Mouse (Mus musculus) right cerebral cortex, postnatal 14 days (tissue): ENCODE measurements around the gene Bub1.

ENCODE experiments used
- DNase-seq: peaks from one replicate; pipeline ENCODE4 v3.0.0; 2022

Gene Bub1

GRCm38 (mm10) chr2:127831401-127832102, at the start of gene Bub1:
Bub1 (minus strand) TSS chr2:127831865.
- DNase-seq: peak; percentile 98

DNA sequence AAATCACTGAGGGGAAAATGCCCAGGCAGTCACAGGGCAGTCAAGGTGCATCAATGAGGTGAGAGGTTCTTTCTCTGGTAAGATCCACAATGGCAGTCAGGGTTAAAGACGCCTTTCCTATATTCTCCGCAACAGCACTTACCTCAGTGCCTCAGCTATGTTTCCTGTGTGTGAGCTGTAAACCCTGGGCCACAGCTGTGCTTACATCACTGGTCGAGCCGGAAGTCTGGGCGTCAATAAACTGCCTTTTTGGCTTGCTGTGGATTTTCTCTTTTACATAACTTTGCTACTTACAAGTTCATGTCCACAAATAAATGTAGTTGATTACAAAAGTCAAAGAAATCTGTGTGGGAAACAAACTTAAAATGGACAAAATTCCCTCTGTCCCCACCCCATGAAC, 49.4 kb upstream of the Bub1 start:
- no peak for DNase-seq

- DNase-seq: no peak
Observed at GRCm38 (mm10) chr2:127864381-127864780, 32.7 kb upstream of the Bub1 start.

DNA sequence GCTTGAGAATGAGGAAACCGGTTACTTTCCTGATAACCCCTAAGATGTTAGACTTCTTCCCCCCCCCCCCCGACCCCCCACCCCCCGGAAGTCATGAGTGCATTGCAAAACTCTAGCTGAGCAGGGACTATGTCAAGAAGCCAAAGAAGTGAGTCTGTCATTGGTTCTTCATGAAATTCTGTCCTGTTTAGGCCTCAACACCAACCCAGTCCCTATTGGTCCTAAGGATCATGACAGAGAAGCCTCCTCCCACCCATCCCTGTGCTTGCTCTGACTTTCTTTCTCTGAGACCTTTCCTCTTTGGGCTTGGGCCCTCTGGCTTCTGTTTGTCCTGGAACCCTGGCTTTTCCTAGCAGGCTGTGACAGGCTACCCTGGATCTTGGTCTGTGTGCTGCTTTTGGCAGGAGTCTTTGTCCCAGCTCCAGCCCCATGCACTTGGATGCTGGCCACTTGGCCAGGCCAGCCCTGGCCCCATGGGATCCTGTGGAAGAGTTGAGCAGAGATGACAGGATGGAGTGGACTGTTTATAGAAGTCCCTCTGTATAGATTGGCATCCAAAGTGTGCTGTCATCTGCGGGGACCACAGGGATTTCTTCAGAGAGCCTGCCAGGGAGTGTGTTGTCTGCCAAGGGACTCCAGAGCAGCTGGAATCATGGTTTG, 22.8 kb upstream of the Bub1 start:
- DNase-seq: peak; percentile 10

- DNase-seq: no peak
Observed at GRCm38 (mm10) chr2:127850371-127850770, 18.7 kb upstream of the Bub1 start.

DNA sequence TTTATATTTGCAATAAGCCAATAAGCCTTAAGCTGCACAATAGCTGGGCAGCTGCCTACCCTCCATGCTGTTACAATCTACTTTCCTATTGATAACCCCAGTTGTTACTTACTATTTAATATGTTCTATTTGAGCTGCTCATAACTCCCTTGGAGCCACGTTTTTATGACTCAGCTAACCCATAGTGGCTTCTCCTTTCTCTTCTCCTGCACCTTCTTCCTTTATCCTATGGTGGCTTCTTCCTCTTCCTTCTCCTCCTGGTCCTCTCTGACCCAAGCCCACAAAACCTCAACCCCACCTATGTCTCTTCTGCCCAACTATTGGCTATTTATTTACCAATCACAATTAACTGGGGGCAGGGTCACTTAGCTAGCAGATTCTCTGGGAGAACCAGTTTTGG, 14.9 kb upstream of the Bub1 start:
- no peak for DNase-seq

DNA sequence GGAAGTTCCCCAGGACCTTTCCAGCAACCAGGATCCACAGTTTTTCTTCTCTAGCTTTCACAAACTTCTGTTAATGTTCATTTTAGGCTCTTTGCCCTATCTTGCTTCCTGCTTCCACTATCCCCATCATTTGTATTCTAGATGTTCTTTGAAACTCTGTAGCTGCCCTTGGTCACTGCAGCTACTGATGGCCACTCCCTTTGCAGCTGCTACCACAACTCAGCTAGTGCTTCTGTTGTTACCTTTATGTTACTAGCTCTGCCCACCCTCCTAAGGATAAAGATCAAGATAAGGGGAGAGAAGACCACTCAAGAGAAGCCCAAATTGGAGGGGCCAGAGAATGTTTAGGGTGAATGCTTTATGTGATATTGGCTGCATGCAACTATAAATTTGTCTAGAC, 14.3 kb upstream of the Bub1 start:
- no peak for DNase-seq

- no peak for DNase-seq
Observed at GRCm38 (mm10) chr2:127845346-127845982, 13.8 kb upstream of the Bub1 start.

DNA sequence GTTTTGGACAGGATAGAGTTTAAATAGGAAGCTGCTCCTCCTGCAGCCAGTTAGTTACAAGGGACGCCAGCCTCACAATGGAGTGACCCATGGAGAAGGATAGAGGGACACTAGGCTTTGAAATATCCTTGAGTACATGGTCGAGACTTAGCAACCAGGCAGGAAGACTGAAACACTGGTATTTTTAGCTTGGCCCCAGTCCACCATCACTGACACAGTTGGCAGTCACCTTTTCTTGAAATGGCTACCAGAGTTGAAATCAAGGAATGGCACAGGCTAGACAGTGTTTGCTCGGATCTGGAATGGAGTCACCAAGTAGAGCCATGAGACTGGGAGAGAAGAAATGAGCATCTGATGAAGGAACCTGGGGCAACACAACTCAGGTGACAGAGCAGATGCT, 10.8 kb upstream of the Bub1 start:
- no peak for DNase-seq

DNA sequence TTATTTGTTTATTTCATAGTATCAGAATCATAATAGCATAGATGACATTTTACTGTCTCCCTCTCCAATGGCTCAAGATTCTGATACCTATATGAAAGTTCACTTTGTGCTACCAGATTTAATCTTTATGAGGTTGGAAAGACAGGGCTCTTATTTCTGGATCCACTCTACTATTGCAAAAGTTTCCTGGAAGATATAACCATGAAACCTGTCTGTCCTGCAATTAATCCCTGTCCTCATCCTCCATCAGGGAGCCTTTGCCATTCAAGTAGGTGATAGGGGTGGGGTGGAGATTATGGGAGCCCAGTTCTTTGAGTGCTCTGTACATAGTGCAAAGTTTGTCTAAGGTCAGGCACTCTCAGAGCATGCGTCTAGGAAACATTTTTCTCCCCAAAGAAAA, 9.7 kb upstream of the Bub1 start:
- DNase-seq: no peak

GRCm38 (mm10) chr2:127839425-127839824, 7.8 kb upstream of the Bub1 start:
- no peak for DNase-seq

DNA sequence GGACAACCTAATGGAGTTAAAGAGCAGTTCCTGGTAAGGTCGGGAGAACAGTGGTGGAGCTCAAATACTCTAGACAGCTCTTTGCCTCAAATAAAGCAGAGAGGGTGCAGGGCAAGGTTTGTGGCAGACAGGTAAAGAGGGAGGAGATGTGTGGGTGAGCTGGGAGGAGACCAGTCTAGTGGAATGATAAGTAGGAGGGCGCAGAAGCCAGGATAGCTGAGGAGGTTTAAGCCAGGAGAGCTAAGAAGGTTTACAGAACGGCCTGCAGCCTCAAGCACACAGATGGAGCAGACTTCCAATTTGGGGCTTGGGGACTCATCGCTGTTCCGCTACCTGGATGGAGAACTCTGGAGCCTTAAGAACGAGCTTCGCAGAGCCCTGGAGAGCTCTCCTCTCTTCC, 6.9 kb upstream of the Bub1 start, which contains the start of gene Acoxl:
Acoxl (plus strand) TSS at position 301 of the 400 bp plus-strand sequence.
- no peak for DNase-seq

DNA sequence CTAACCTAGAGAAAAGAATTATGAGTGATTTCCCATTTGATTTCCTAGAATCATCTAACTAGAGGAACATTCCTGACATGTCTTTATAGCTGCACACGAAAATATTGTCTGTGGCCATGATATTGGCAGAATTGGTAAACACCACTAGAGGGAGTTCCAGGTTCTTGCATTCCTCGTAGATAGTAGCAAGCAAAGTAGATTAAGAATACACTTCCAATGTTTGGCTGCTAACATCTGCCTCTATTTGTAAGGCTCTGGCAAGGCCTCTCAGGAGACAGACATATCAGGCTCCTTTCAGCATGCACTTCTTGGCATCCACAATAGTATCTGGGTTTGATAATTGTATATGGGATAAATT, 1.1 kb upstream of the Bub1 start:
- DNase-seq: no peak

DNA sequence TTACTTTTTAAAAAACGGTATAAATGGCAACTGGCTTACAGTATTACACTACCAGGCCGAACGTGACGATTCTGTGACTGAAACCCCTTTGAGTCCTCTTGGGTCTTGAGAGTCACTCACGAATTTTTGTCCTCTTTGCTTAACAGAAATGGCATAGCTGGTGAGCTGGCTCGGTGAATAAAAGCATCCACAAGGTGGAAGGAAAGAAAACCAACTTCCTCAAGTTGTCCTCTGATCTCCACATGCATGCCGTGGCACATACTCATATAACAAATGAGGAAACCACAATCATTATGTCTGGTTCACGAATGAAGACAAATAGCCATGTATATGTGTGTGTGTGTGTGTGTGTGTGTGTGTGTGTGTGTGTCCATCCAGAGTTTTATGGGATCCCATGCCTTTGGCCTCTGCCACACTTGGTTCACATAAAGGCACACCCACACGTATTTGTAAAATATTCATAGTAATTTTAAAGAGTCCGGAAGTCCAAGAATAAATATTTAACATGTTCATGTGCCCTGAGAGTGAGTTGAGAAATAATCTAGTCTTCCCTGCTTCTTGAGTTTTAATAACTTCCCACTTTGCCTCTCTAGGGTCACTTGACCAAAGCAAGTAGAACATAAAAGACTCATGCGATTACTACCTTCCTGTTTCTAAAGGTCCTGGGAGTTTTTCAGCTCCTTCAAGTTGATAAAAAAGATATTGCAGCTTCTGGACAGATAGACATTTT, 603 bp upstream of the Bub1 start:
- no peak for DNase-seq

GRCm38 (mm10) chr2:127791919-127792603, 39.6 kb downstream of the Bub1 start, which contains the start of gene Mtln:
Mtln (minus strand) TSS chr2:127792488.
- peak; percentile 82 for DNase-seq

GRCm38 (mm10) chr2:127789651-127790270, 41.9 kb downstream of the Bub1 start:
- DNase-seq: no peak

- DNase-seq: no peak
Observed at GRCm38 (mm10) chr2:127789138-127789537, 42.5 kb downstream of the Bub1 start.

DNA sequence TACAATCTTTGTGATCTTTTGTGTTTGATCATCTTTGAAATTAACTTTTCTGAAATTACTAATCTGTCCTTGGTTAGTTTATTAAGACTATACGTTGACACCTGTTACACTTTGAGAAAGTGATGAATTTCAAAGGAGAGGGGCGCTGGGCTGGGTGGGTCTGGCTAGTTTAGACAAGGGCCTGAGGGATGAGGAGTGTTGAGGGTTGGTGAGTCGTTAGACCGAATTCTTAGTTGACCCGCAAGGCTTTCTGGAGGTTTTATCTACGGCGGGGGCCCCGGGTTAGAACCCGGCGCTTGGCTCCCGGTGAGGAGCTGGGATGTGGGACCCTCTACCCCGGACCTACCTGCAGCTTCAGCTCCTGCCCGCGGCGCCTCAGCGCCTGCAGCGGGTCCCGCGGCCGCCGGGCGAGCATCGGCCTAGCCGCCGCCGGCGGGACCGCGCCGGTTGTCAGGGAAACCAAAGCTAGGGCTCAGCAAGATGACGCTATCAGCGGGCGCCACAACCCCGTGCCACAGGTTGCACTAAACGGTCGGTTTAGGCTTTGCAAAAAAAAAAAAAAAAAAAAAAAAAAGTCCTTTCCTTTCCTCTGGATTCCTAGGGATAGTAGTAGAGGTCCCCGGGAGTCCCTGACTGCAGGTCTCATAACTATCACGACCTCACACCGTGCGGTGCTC, 43.1 kb downstream of the Bub1 start, which contains the start of gene Nphp1:
Nphp1 (minus strand) TSS at position 458 of the 677 bp plus-strand sequence.
- DNase-seq: peak; percentile 87

- no peak for DNase-seq
Observed at GRCm38 (mm10) chr2:127787226-127787625, 44.4 kb downstream of the Bub1 start.

GRCm38 (mm10) chr2:127778451-127778850, 53.2 kb downstream of the Bub1 start:
- no peak for DNase-seq

GRCm38 (mm10) chr2:127775013-127775412, 56.7 kb downstream of the Bub1 start:
- DNase-seq: no peak

GRCm38 (mm10) chr2:127774578-127774941, 57.1 kb downstream of the Bub1 start:
- no peak for DNase-seq
